Mouse (Mus musculus) midbrain, embryonic 12.5 days (tissue): ENCODE data around the gene Slc35f4. TPM values are rescaled to one million over a fixed set of nuclear protein-coding genes. Genes with fewer than 3 reads are reported as not detected.

Experiments
- ATAC-seq: fragments of 200-750 bp; cut with Nextera tagmentation; 2 replicates; pipeline ENCODE4 v1.8.0; 2017; ENCODE audit warnings: low read depth, moderate TSS enrichment, moderate library complexity; ENCODE audit not compliant: low FRiP score
- H3K27ac ChIP-seq: fragments of 300-500 bp; sonication (generic); replicated peaks from 2 replicates; pipeline ENCODE4 v1.5.1; 2016; ENCODE audit warnings: mild to moderate bottlenecking
- H3K27me3 ChIP-seq: fragments of 300-500 bp; sonication (generic); 2 replicates; pipeline ENCODE4 v1.6.1; 2016; ENCODE audit warnings: mild to moderate bottlenecking
- H3K36me3 ChIP-seq: fragments of 300-500 bp; sonication (generic); 2 replicates; pipeline ENCODE4 v1.6.1; 2016
- H3K4me1 ChIP-seq: fragments of 300-500 bp; sonication (generic); 2 replicates; pipeline ENCODE4 v1.6.1; 2016
- H3K4me2 ChIP-seq: fragments of 300-500 bp; sonication (generic); replicated peaks from 2 replicates; pipeline ENCODE4 v1.6.1; 2016; ENCODE audit warnings: mild to moderate bottlenecking, moderate library complexity
- H3K4me3 ChIP-seq: fragments of 300-500 bp; sonication (generic); 2 replicates; pipeline ENCODE4 v1.5.1; 2016; ENCODE audit warnings: mild to moderate bottlenecking
- H3K9ac ChIP-seq: fragments of 300-500 bp; sonication (generic); replicated peaks from 2 replicates; pipeline ENCODE4 v1.6.1; 2016; ENCODE audit warnings: mild to moderate bottlenecking, moderate library complexity
- H3K9me3 ChIP-seq: fragments of 300-500 bp; sonication (generic); 2 replicates; pipeline ENCODE4 v1.6.1; 2016; ENCODE audit warnings: mild to moderate bottlenecking
- WGBS: fragments of 180-500 bp; shearing (Covaris S2); methylation state at CpG from one replicate; pipeline ENCODE4 v1.1.7; 2016; 5-methylcytosine and 5-hydroxymethylcytosine counted together
- polyA plus RNA-seq: library from polyadenylated mRNA; unstranded; fragments of >200 nt; fragmentation: Nextera tagmentation; extraction: Ambion mirVana; gene quantifications from 2 replicates; pipeline ENCODE4 v1.2.1, GENCODE M21; 2016

The Slc35f4 gene
- polyA plus RNA-seq, 1 experiment from 2014 or later = 0.89 TPM

GRCm38 (mm10) chr14:49461761-49462160 is 64.1 kb downstream of the Slc35f4 start:
- no peaks in the 10 kb centered on the region for H3K9me3 ChIP-seq
- no peak for ATAC-seq
- H3K4me1 ChIP-seq = no peaks in the 10 kb centered on the region
- H3K4me2 ChIP-seq = no peak overlapping the region
- 75% methylated on average over 2 of the region's 2 CpGs for WGBS
- H3K27ac ChIP-seq = no peak overlapping the region
- no peaks in the 10 kb centered on the region for H3K36me3 ChIP-seq
- no peak overlapping the region for H3K9ac ChIP-seq
- H3K4me3 ChIP-seq = no peak overlapping the region
- H3K27me3 ChIP-seq = no peaks in the 10 kb centered on the region

- H3K4me1 ChIP-seq = no peaks in the 10 kb centered on the region
- no peaks in the 10 kb centered on the region for H3K9me3 ChIP-seq
- H3K36me3 ChIP-seq = no peaks in the 10 kb centered on the region
- H3K27ac ChIP-seq = no peak overlapping the region
- WGBS = 84% methylated on average over 3 of the region's 3 CpGs
- no peaks in the 10 kb centered on the region for H3K27me3 ChIP-seq
- no peak overlapping the region for H3K9ac ChIP-seq
- no peak for ATAC-seq
- no peak overlapping the region for H3K4me2 ChIP-seq
- no peak overlapping the region for H3K4me3 ChIP-seq
Measured at GRCm38 (mm10) chr14:49460799-49461198, 65.0 kb downstream of the Slc35f4 start.

GRCm38 (mm10) chr14:49454283-49454914 is 71.4 kb downstream of the Slc35f4 start:
- Histone ChIP-seq H3K4me1 (peaks cover 4% of the 10 kb centered on the region; the same call in 1 of the 2 replicates), H3K27ac (no peak overlapping the region), H3K27me3 (no peaks in the 10 kb centered on the region), H3K36me3 (no peaks in the 10 kb centered on the region), H3K9ac (no peak overlapping the region), H3K4me3 (no peak overlapping the region), H3K9me3 (no peaks in the 10 kb centered on the region), H3K4me2 (no peak overlapping the region)
- ATAC-seq = no peak
- 79% methylated on average over 6 of the region's 6 CpGs for WGBS

GRCm38 (mm10) chr14:49453782-49454181 is 72.1 kb downstream of the Slc35f4 start:
- no peaks in the 10 kb centered on the region for H3K9me3 ChIP-seq
- H3K27ac ChIP-seq = no peak overlapping the region
- no peak overlapping the region for H3K9ac ChIP-seq
- H3K4me1 ChIP-seq = peaks cover 4% of the 10 kb centered on the region; the same call in 1 of the 2 replicates
- H3K4me2 ChIP-seq = no peak overlapping the region
- no peaks in the 10 kb centered on the region for H3K36me3 ChIP-seq
- ATAC-seq = no peak
- H3K4me3 ChIP-seq = no peak overlapping the region
- 36% methylated on average over 3 of the region's 3 CpGs for WGBS
- no peaks in the 10 kb centered on the region for H3K27me3 ChIP-seq

- no peak overlapping the region for H3K4me3 ChIP-seq
- WGBS = 12% methylated on average over 7 of the region's 7 CpGs
- no peaks in the 10 kb centered on the region for H3K36me3 ChIP-seq
- 0 out of 2 replicates have a peak, but pooled peaks cover 4% of the 10 kb centered on the region for H3K9me3 ChIP-seq
- H3K4me1 ChIP-seq = peaks cover 7% of the 10 kb centered on the region; the same call in 1 of the 2 replicates
- no peak overlapping the region for H3K4me2 ChIP-seq
- H3K27me3 ChIP-seq = no peaks in the 10 kb centered on the region
- peak; percentile 63; the same call in 1 of the 2 replicates for ATAC-seq
- no peak overlapping the region for H3K27ac ChIP-seq
- H3K9ac ChIP-seq = no peak overlapping the region
Measured at GRCm38 (mm10) chr14:49447669-49448068, 78.2 kb downstream of the Slc35f4 start.

GRCm38 (mm10) chr14:49446461-49446860 is 79.4 kb downstream of the Slc35f4 start:
- peaks cover 7% of the 10 kb centered on the region; the same call in 1 of the 2 replicates for H3K4me1 ChIP-seq
- H3K27me3 ChIP-seq = no peaks in the 10 kb centered on the region
- H3K4me3 ChIP-seq = no peak overlapping the region
- H3K4me2 ChIP-seq = no peak overlapping the region
- H3K36me3 ChIP-seq = no peaks in the 10 kb centered on the region
- ATAC-seq = 0 out of 2 replicates have a peak, but pooled peaks have one; percentile 30
- H3K9ac ChIP-seq = no peak overlapping the region
- 46% methylated on average over 7 of the region's 7 CpGs for WGBS
- H3K27ac ChIP-seq = no peak overlapping the region
- H3K9me3 ChIP-seq = 0 out of 2 replicates have a peak, but pooled peaks cover 4% of the 10 kb centered on the region

GRCm38 (mm10) chr14:49436811-49437210 is 89.0 kb downstream of the Slc35f4 start:
- Histone ChIP-seq H3K4me2 (no peak overlapping the region), H3K27me3 (no peaks in the 10 kb centered on the region), H3K9ac (no peak overlapping the region), H3K27ac (no peak overlapping the region), H3K36me3 (no peaks in the 10 kb centered on the region), H3K9me3 (no peaks in the 10 kb centered on the region), H3K4me3 (no peak overlapping the region), H3K4me1 (no peaks in the 10 kb centered on the region)
- WGBS = 92% methylated on average over 3 of the region's 3 CpGs
- no peak for ATAC-seq

- Histone ChIP-seq H3K9me3 (no peaks in the 10 kb centered on the region), H3K4me1 (no peaks in the 10 kb centered on the region), H3K27ac (no peak overlapping the region), H3K4me2 (no peak overlapping the region), H3K27me3 (no peaks in the 10 kb centered on the region), H3K4me3 (no peak overlapping the region), H3K36me3 (no peaks in the 10 kb centered on the region), H3K9ac (no peak overlapping the region)
- WGBS = 84% methylated on average over 5 of the region's 5 CpGs
- ATAC-seq = no peak
Measured at GRCm38 (mm10) chr14:49431821-49432220, 94.0 kb downstream of the Slc35f4 start.

- Histone ChIP-seq H3K4me2 (no peak overlapping the region), H3K27me3 (no peaks in the 10 kb centered on the region), H3K36me3 (no peaks in the 10 kb centered on the region), H3K4me1 (no peaks in the 10 kb centered on the region), H3K4me3 (no peak overlapping the region), H3K9ac (no peak overlapping the region), H3K9me3 (no peaks in the 10 kb centered on the region), H3K27ac (no peak overlapping the region)
- 29% methylated on average over 1 of the region's 1 CpGs for WGBS
- no peak for ATAC-seq
Measured at GRCm38 (mm10) chr14:49392482-49392881, 133.4 kb downstream of the Slc35f4 start.

- Histone ChIP-seq H3K27ac (no peak overlapping the region), H3K9ac (no peak overlapping the region), H3K36me3 (no peaks in the 10 kb centered on the region), H3K4me3 (no peak overlapping the region), H3K27me3 (no peaks in the 10 kb centered on the region), H3K4me1 (no peaks in the 10 kb centered on the region), H3K9me3 (no peaks in the 10 kb centered on the region), H3K4me2 (no peak overlapping the region)
- ATAC-seq = no peak
- 53% methylated on average over 2 of the region's 2 CpGs for WGBS
Measured at GRCm38 (mm10) chr14:49362161-49362560, 163.7 kb downstream of the Slc35f4 start.

- H3K27ac ChIP-seq = no peak overlapping the region
- no peaks in the 10 kb centered on the region for H3K9me3 ChIP-seq
- no peak for ATAC-seq
- H3K27me3 ChIP-seq = no peaks in the 10 kb centered on the region; the same call in 1 of the 2 replicates
- H3K36me3 ChIP-seq = no peaks in the 10 kb centered on the region
- H3K4me2 ChIP-seq = no peak overlapping the region
- H3K4me1 ChIP-seq = no peaks in the 10 kb centered on the region
- no peak overlapping the region for H3K4me3 ChIP-seq
- H3K9ac ChIP-seq = no peak overlapping the region
Measured at GRCm38 (mm10) chr14:49355561-49355960, 170.3 kb downstream of the Slc35f4 start.

- WGBS = 70% methylated on average over 1 of the region's 1 CpGs
- H3K4me1 ChIP-seq = no peaks in the 10 kb centered on the region
- no peaks in the 10 kb centered on the region for H3K27me3 ChIP-seq
- H3K4me2 ChIP-seq = no peak overlapping the region
- H3K9me3 ChIP-seq = no peaks in the 10 kb centered on the region
- no peaks in the 10 kb centered on the region for H3K36me3 ChIP-seq
- H3K4me3 ChIP-seq = no peak overlapping the region
- no peak overlapping the region for H3K9ac ChIP-seq
- no peak overlapping the region for H3K27ac ChIP-seq
- no peak for ATAC-seq
Measured at GRCm38 (mm10) chr14:49348897-49349250, 177.0 kb downstream of the Slc35f4 start.
